ENCODE assay signal across 8 mouse cellular contexts in the genomic region with DNA sequence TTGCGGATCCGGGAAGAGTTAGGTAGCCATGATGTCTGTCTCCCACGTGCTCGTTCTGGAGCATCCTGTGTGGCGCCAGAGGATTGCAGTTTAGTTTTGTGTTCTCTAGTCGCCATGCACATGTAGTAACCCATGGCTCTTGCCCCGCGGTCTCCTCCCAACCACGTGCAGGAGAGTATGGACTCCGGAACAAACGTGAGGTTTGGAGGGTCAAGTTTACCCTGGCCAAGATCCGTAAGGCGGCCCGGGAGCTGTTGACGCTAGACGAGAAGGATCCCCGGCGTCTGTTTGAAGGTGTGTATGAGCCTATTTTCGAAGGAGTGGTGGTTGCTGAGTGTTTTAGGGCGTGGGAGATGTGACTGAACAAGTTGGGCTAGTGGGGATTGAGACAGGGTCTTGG. TPM values are rescaled to one million over a fixed set of nuclear protein-coding genes. Genes with fewer than 3 reads are reported as not detected.
DNase-seq lines count a peak whose midpoint lies in the region; ATAC-seq and TF ChIP-seq lines count a peak whose summit lies in the region.

No protein-coding gene starts in this region.

- no peaks in the 10 kb centered on the region for H3K79me2 ChIP-seq in heart, adult 2 months (replicated peaks; ENCODE audit: control insufficient read depth, insufficient read depth, low read length)

- TF ChIP-seq POLR2A in heart, adult 2 months (IDR thresholded peaks at IDR 0.05; ENCODE audit: insufficient read depth, low read depth, low read length), result no peak

- ATAC-seq in forebrain, embryonic 16.5 days, result peak; percentile 47
- ATAC-seq in liver, postnatal 0 days, result peak; percentile 62

- H3K9ac ChIP-seq in heart, adult 2 months (ENCODE audit: low read depth, low read length), result peak overlapping the region; percentile 76
- peak overlapping the region; percentile 73 for H3K9ac ChIP-seq in forebrain, embryonic 16.5 days (replicated peaks; ENCODE audit: low read depth, low read length)
- peak overlapping the region; percentile 72 for H3K9ac ChIP-seq in liver, postnatal 0 days (replicated peaks)

- H3K4me1 ChIP-seq in heart, adult 2 months (ENCODE audit: control insufficient read depth, insufficient read depth, low read length), result peaks cover 5% of the 10 kb centered on the region
- peaks cover 19% of the 10 kb centered on the region for H3K4me1 ChIP-seq in forebrain, embryonic 16.5 days (replicated peaks; ENCODE audit: control insufficient read depth, insufficient read depth, low read length)
- H3K4me1 ChIP-seq in liver, postnatal 0 days (ENCODE audit: insufficient read depth), result peaks cover 11% of the 10 kb centered on the region

- H3K27ac ChIP-seq in heart, adult 2 months, result peak overlapping the region; percentile 92
- H3K27ac ChIP-seq in forebrain, embryonic 16.5 days (ENCODE audit: low read length), result peak overlapping the region; percentile 96
- H3K27ac ChIP-seq in liver, postnatal 0 days (ENCODE audit: low read depth), result peak overlapping the region; percentile 93

- H3K36me3 ChIP-seq in heart, adult 2 months (ENCODE audit: control insufficient read depth, insufficient read depth, low read length), result peaks cover 19% of the 10 kb centered on the region
- H3K36me3 ChIP-seq in forebrain, embryonic 16.5 days (ENCODE audit: control insufficient read depth, insufficient read depth), result peaks cover 9% of the 10 kb centered on the region
- H3K36me3 ChIP-seq in liver, postnatal 0 days (replicated peaks; ENCODE audit: insufficient read depth, low read length), result peaks cover 35% of the 10 kb centered on the region

- H3K9me3 ChIP-seq in forebrain, embryonic 16.5 days (ENCODE audit: control insufficient read depth, low read length), result no peaks in the 10 kb centered on the region
- no peaks in the 10 kb centered on the region for H3K9me3 ChIP-seq in liver, postnatal 0 days (ENCODE audit: low read length)

- no peak for TF ChIP-seq EP300 in heart, adult 2 months (IDR thresholded peaks at IDR 0.05; ENCODE audit: insufficient read depth, low read depth, low read length)
- no peak for TF ChIP-seq EP300 in liver, postnatal 0 days (IDR thresholded peaks at IDR 0.05; ENCODE audit: low read depth)

- no peak for DNase-seq in heart, adult 2 months
- no peak for DNase-seq in heart, adult 11 months
- DNase-seq in ES-CJ7 (ENCODE audit: low read depth, low spot score), result peak; percentile 49
- no peak for DNase-seq in liver, postnatal 0 days
- no peak for DNase-seq in gastrocnemius, postnatal 10 days
- no peak for DNase-seq in adrenal gland, postnatal 36 days
- DNase-seq in embryo, embryonic 9.5 days (ENCODE audit: extremely low spot score), result no peak

- TF ChIP-seq CTCF in heart, adult 2 months (IDR thresholded peaks at IDR 0.05), result no peak
- TF ChIP-seq CTCF in liver, postnatal 0 days (IDR thresholded peaks at IDR 0.05; ENCODE audit: low read depth), result no peak

- H3K4me3 ChIP-seq in heart, adult 2 months, result peak overlapping the region; percentile 71
- peak overlapping the region; percentile 58 for H3K4me3 ChIP-seq in forebrain, embryonic 16.5 days (replicated peaks; ENCODE audit: low read length)
- H3K4me3 ChIP-seq in liver, postnatal 0 days (ENCODE audit: low read depth, low read length), result peak overlapping the region; percentile 74

- intact Hi-C loops in heart, adult 2 months (cut with DNase I), result loop anchor here (10.0 kb wide), 2 partner anchors 410 to 740 kb away; a partner anchor contains a TSS

- WGBS in heart, adult 2 months, result under 1% methylated on average over 20 of the region's 20 CpGs
- WGBS in forebrain, embryonic 16.5 days, result under 1% methylated on average over 20 of the region's 20 CpGs
- under 1% methylated on average over 20 of the region's 20 CpGs for WGBS in liver, postnatal 0 days (ENCODE audit: insufficient replicate concordance)

- peak overlapping the region; percentile 60 for H3K4me2 ChIP-seq in forebrain, embryonic 16.5 days (ENCODE audit: low read length)
- peak overlapping the region; percentile 82 for H3K4me2 ChIP-seq in liver, postnatal 0 days (ENCODE audit: low read depth, low read length)

- H3K27me3 ChIP-seq in heart, adult 2 months (ENCODE audit: control insufficient read depth, insufficient read depth, low read length), result no peaks in the 10 kb centered on the region
- no peaks in the 10 kb centered on the region for H3K27me3 ChIP-seq in forebrain, embryonic 16.5 days (replicated peaks; ENCODE audit: control insufficient read depth, insufficient read depth, low read length)
- H3K27me3 ChIP-seq in liver, postnatal 0 days (ENCODE audit: insufficient read depth, low read length), result no peaks in the 10 kb centered on the region

RNA-seq across cellular contexts. Expression of a gene that starts 0.7 kb away (rescaled TPM):
- total RNA-seq in heart, adult 2 months (2021), result 100 to 1,000 TPM; 584 to 688 TPM
- polyA plus RNA-seq in heart, adult 2 months (2012; rRNA removed), result 761 and 901 TPM in 2 replicates
- 852 and 923 TPM in 2 replicates for polyA plus RNA-seq in forebrain, embryonic 16.5 days (2015; fragmentation: Nextera tagmentation; extraction: Ambion mirVana)
- 859 and 872 TPM in 2 replicates for polyA plus RNA-seq in liver, postnatal 0 days (2015; fragmentation: Nextera tagmentation; extraction: Ambion mirVana)
- 100 to 1,000 TPM; 742 to 768 TPM for total RNA-seq in gastrocnemius, postnatal 10 days (2021)
- 1,000 to 10,000 TPM; 1,002 to 1,021 TPM for total RNA-seq in adrenal gland, postnatal 36 days (2021)

RNA-seq across cellular contexts. Expression of a gene that starts 11.2 kb away (rescaled TPM):
- 10 to 100 TPM; 19.2 to 19.7 TPM for total RNA-seq in heart, adult 2 months (2021)
- 24.9 and 25.0 TPM in 2 replicates for polyA plus RNA-seq in heart, adult 2 months (2012; rRNA removed)
- polyA plus RNA-seq in forebrain, embryonic 16.5 days (2015; fragmentation: Nextera tagmentation; extraction: Ambion mirVana), result 60.6 and 86.3 TPM in 2 replicates
- polyA plus RNA-seq in liver, postnatal 0 days (2015; fragmentation: Nextera tagmentation; extraction: Ambion mirVana), result 14.8 and 16.1 TPM in 2 replicates
- 10 to 100 TPM; 13.6 to 21.6 TPM for total RNA-seq in gastrocnemius, postnatal 10 days (2021)
- total RNA-seq in adrenal gland, postnatal 36 days (2021), result 10 to 100 TPM; 62.4 to 66.6 TPM

RNA-seq across cellular contexts. Expression of a gene that starts 11.8 kb away (rescaled TPM):
- total RNA-seq in heart, adult 2 months (2021), result 10 to 100 TPM; 60.0 to 66.6 TPM
- 80.8 and 82.3 TPM in 2 replicates for polyA plus RNA-seq in heart, adult 2 months (2012; rRNA removed)
- 240 and 241 TPM in 2 replicates for polyA plus RNA-seq in forebrain, embryonic 16.5 days (2015; fragmentation: Nextera tagmentation; extraction: Ambion mirVana)
- polyA plus RNA-seq in liver, postnatal 0 days (2015; fragmentation: Nextera tagmentation; extraction: Ambion mirVana), result 46.1 and 50.9 TPM in 2 replicates
- total RNA-seq in gastrocnemius, postnatal 10 days (2021), result 10 to 100 TPM; 55.7 to 57.4 TPM
- total RNA-seq in adrenal gland, postnatal 36 days (2021), result 100 to 1,000 TPM in 1 of 2 experiments, 10 to 100 TPM in 1; 99.5 to 113 TPM

RNA-seq across cellular contexts. Expression of a gene that starts 15.7 kb away (rescaled TPM):
- total RNA-seq in heart, adult 2 months (2021), result 1 to 10 TPM; 2.2 to 2.4 TPM
- polyA plus RNA-seq in heart, adult 2 months (2012; rRNA removed), result 5.7 and 6.7 TPM in 2 replicates
- 0.14 and 0.37 TPM in 2 replicates for polyA plus RNA-seq in forebrain, embryonic 16.5 days (2015; fragmentation: Nextera tagmentation; extraction: Ambion mirVana)
- polyA plus RNA-seq in liver, postnatal 0 days (2015; fragmentation: Nextera tagmentation; extraction: Ambion mirVana), result 5.6 and 7.0 TPM in 2 replicates
- 1 to 10 TPM in 1 of 2 experiments, under 1 TPM in 1; 0.78 to 1.6 TPM for total RNA-seq in gastrocnemius, postnatal 10 days (2021)
- 1 to 10 TPM; 1.8 to 2.6 TPM for total RNA-seq in adrenal gland, postnatal 36 days (2021)

RNA-seq across cellular contexts. Expression of a gene that starts 27.1 kb away (rescaled TPM):
- 1 to 10 TPM; 1.4 to 2.1 TPM for total RNA-seq in heart, adult 2 months (2021)
- 3.3 and 4.9 TPM in 2 replicates for polyA plus RNA-seq in heart, adult 2 months (2012; rRNA removed)
- 2.5 and 3.3 TPM in 2 replicates for polyA plus RNA-seq in forebrain, embryonic 16.5 days (2015; fragmentation: Nextera tagmentation; extraction: Ambion mirVana)
- polyA plus RNA-seq in liver, postnatal 0 days (2015; fragmentation: Nextera tagmentation; extraction: Ambion mirVana), result 4.7 and 5.0 TPM in 2 replicates
- total RNA-seq in gastrocnemius, postnatal 10 days (2021), result 1 to 10 TPM in 1 of 2 experiments, under 1 TPM in 1; 0.99 to 1.1 TPM
- 10 to 100 TPM in 1 of 2 experiments, 1 to 10 TPM in 1; 8.7 to 11.6 TPM for total RNA-seq in adrenal gland, postnatal 36 days (2021)
